Mouse (Mus musculus): ENCODE data around the gene Slc35b4. TPM values are rescaled to one million over a fixed set of nuclear protein-coding genes. Genes with fewer than 3 reads are reported as not detected.

Gene Slc35b4
- polyA plus RNA-seq (2012; rRNA removed) = 37.3 and 42.6 TPM in 2 replicates
- polyA plus RNA-seq (2014; fragmentation: Nextera tagmentation; extraction: Ambion mirVana) = 45.7 and 47.7 TPM in 2 replicates

DNA sequence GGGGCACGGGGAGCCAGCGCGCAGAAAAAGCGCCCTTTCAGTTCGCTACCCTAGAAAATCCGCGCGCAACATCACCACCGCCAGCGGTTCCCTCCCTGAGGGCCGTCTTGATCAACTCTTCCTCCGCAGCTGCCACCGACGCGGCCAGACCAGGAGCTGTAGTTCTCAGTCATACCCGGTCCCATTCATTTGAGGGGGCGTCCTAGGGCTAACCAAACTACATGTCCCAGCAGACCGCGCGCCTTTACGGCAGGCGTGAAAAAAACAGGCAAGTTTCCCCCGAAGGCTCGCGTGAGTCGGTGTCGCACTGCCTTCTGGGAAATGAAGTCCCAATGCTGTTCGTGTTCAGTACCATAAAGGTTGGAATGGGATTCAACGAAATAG, at the start of gene Slc35b4:
Gene Slc35b4 (minus strand): TSS at position 248 of the 384 bp plus-strand sequence.
- DNase-seq (ENCODE audit: low spot score) (peak; percentile 97), ATAC-seq (ENCODE audit: low FRiP score, low read depth) (peak; percentile 99)
- WGBS = 1% methylated on average over 25 of the region's 29 CpGs
- peak within 1 kb of the TSS; percentile 85 for H3K9ac ChIP-seq (ENCODE audit: low read depth, low read length, severe bottlenecking)
- peak within 1 kb of the TSS; percentile 81 for H3K27ac ChIP-seq (replicated peaks; ENCODE audit: low read depth, low read length)
- H3K27me3 ChIP-seq (ENCODE audit: control insufficient read depth, insufficient read depth, low read length) = no peaks in the 10 kb centered on the region
- no peaks in the 10 kb centered on the region for H3K36me3 ChIP-seq (ENCODE audit: control insufficient read depth, insufficient read depth, low read length)
- H3K9me3 ChIP-seq (ENCODE audit: control insufficient read depth, low read length) = no peaks in the 10 kb centered on the region
- H3K4me3 ChIP-seq (replicated peaks; ENCODE audit: low read length) = peak within 1 kb of the TSS; percentile 80
- peak within 1 kb of the TSS; percentile 65 for H3K4me2 ChIP-seq (replicated peaks; ENCODE audit: low read depth, low read length, severe bottlenecking)
- H3K4me1 ChIP-seq (ENCODE audit: control insufficient read depth, insufficient read depth, low read length) = peaks cover 7% of the 10 kb centered on the region
- TF ChIP-seq POLR2A (IDR thresholded peaks at IDR 0.05; ENCODE audit: borderline replicate concordance, extremely low read depth, insufficient read depth, insufficient read length) = peak; percentile 69; the same call in 1 of the 2 replicates

- no peak for ATAC-seq (ENCODE audit: low FRiP score, low read depth)
Measured at GRCm38 (mm10) chr6:34225004-34225599, 48.2 kb upstream of the Slc35b4 start.

GRCm38 (mm10) chr6:34216450-34217319, 39.8 kb upstream of the Slc35b4 start:
- no peaks in the 10 kb centered on the region for H3K4me1 ChIP-seq (ENCODE audit: control insufficient read depth, insufficient read depth, low read length)
- H3K9ac ChIP-seq (ENCODE audit: low read depth, low read length, severe bottlenecking) = no peak overlapping the region
- DNase-seq (ENCODE audit: low spot score) (no peak), ATAC-seq (ENCODE audit: low FRiP score, low read depth) (no peak)
- H3K36me3 ChIP-seq (ENCODE audit: control insufficient read depth, insufficient read depth, low read length) = no peaks in the 10 kb centered on the region
- H3K27me3 ChIP-seq (ENCODE audit: control insufficient read depth, insufficient read depth, low read length) = no peaks in the 10 kb centered on the region
- no peak overlapping the region for H3K4me2 ChIP-seq (replicated peaks; ENCODE audit: low read depth, low read length, severe bottlenecking)
- H3K9me3 ChIP-seq (ENCODE audit: control insufficient read depth, low read length) = no peaks in the 10 kb centered on the region
- WGBS = 57% methylated on average over 9 of the region's 9 CpGs
- no peak overlapping the region for H3K4me3 ChIP-seq (replicated peaks; ENCODE audit: low read length)
- no peak overlapping the region for H3K27ac ChIP-seq (replicated peaks; ENCODE audit: low read depth, low read length)
- no peak for TF ChIP-seq POLR2A (IDR thresholded peaks at IDR 0.05; ENCODE audit: borderline replicate concordance, extremely low read depth, insufficient read depth, insufficient read length)

More at GRCm38 (mm10) chr6:34225004-34225599, 48.2 kb upstream of the Slc35b4 start:
- Histone ChIP-seq H3K9me3 (ENCODE audit: control insufficient read depth, low read length) (no peaks in the 10 kb centered on the region), H3K4me3 (replicated peaks; ENCODE audit: low read length) (no peak overlapping the region), H3K4me1 (ENCODE audit: control insufficient read depth, insufficient read depth, low read length) (no peaks in the 10 kb centered on the region), H3K27me3 (ENCODE audit: control insufficient read depth, insufficient read depth, low read length) (no peaks in the 10 kb centered on the region), H3K27ac (replicated peaks; ENCODE audit: low read depth, low read length) (no peak overlapping the region), H3K4me2 (replicated peaks; ENCODE audit: low read depth, low read length, severe bottlenecking) (no peak overlapping the region), H3K9ac (ENCODE audit: low read depth, low read length, severe bottlenecking) (no peak overlapping the region), H3K36me3 (ENCODE audit: control insufficient read depth, insufficient read depth, low read length) (no peaks in the 10 kb centered on the region)
- WGBS = 97% methylated on average over 3 of the region's 3 CpGs
- TF ChIP-seq POLR2A (IDR thresholded peaks at IDR 0.05; ENCODE audit: borderline replicate concordance, extremely low read depth, insufficient read depth, insufficient read length) = no peak
- DNase-seq (ENCODE audit: low spot score) = no peak

- Histone ChIP-seq H3K27me3 (ENCODE audit: control insufficient read depth, insufficient read depth, low read length) (no peaks in the 10 kb centered on the region), H3K9ac (ENCODE audit: low read depth, low read length, severe bottlenecking) (no peak overlapping the region), H3K36me3 (ENCODE audit: control insufficient read depth, insufficient read depth, low read length) (no peaks in the 10 kb centered on the region), H3K4me2 (replicated peaks; ENCODE audit: low read depth, low read length, severe bottlenecking) (no peak overlapping the region), H3K4me3 (replicated peaks; ENCODE audit: low read length) (no peak overlapping the region), H3K4me1 (ENCODE audit: control insufficient read depth, insufficient read depth, low read length) (no peaks in the 10 kb centered on the region), H3K27ac (replicated peaks; ENCODE audit: low read depth, low read length) (no peak overlapping the region), H3K9me3 (ENCODE audit: control insufficient read depth, low read length) (no peaks in the 10 kb centered on the region; the same call in 1 of the 2 replicates)
- TF ChIP-seq POLR2A (IDR thresholded peaks at IDR 0.05; ENCODE audit: borderline replicate concordance, extremely low read depth, insufficient read depth, insufficient read length) = no peak
- ATAC-seq (ENCODE audit: low FRiP score, low read depth) = no peak
- WGBS = 78% methylated on average over 3 of the region's 3 CpGs
- DNase-seq (ENCODE audit: low spot score) = no peak
Measured at GRCm38 (mm10) chr6:34205754-34206153, 28.8 kb upstream of the Slc35b4 start.

- H3K4me2 ChIP-seq (replicated peaks; ENCODE audit: low read depth, low read length, severe bottlenecking) = no peak overlapping the region
- H3K9ac ChIP-seq (ENCODE audit: low read depth, low read length, severe bottlenecking) = no peak overlapping the region
- H3K4me1 ChIP-seq (ENCODE audit: control insufficient read depth, insufficient read depth, low read length) = no peaks in the 10 kb centered on the region
- 75% methylated on average over 8 of the region's 8 CpGs for WGBS
- ATAC-seq (ENCODE audit: low FRiP score, low read depth) (no peak), DNase-seq (ENCODE audit: low spot score) (no peak)
- no peak overlapping the region for H3K27ac ChIP-seq (replicated peaks; ENCODE audit: low read depth, low read length)
- TF ChIP-seq POLR2A (IDR thresholded peaks at IDR 0.05; ENCODE audit: borderline replicate concordance, extremely low read depth, insufficient read depth, insufficient read length) = no peak
- no peaks in the 10 kb centered on the region for H3K27me3 ChIP-seq (ENCODE audit: control insufficient read depth, insufficient read depth, low read length)
- H3K4me3 ChIP-seq (replicated peaks; ENCODE audit: low read length) = no peak overlapping the region
- H3K9me3 ChIP-seq (ENCODE audit: control insufficient read depth, low read length) = no peaks in the 10 kb centered on the region; the same call in 1 of the 2 replicates
- H3K36me3 ChIP-seq (ENCODE audit: control insufficient read depth, insufficient read depth, low read length) = no peaks in the 10 kb centered on the region
Measured at GRCm38 (mm10) chr6:34204971-34205572, 28.2 kb upstream of the Slc35b4 start.
